Mouse (Mus musculus): Measurements from ENCODE around the gene Spata31.

The Spata31 gene

GRCm38 (mm10) chr13:64917191-64917590 is at the start of gene Spata31:
TSS of gene Spata31 (plus strand) at chr13:64917406.
- DNase-seq (ENCODE audit: extremely low read depth, low read depth) = no peak

GRCm38 (mm10) chr13:64903132-64903531 is 14.1 kb upstream of the Spata31 start:
- DNase-seq (ENCODE audit: extremely low read depth, low read depth) = no peak

- no peak for DNase-seq (ENCODE audit: extremely low read depth, low read depth)
Measured at GRCm38 (mm10) chr13:64903585-64904208, 13.5 kb upstream of the Spata31 start, which contains the start of gene Cntnap3. TSS of gene Cntnap3 (minus strand) at chr13:64903955.

All from MEL-GATA-1-ER (cell line).